Mouse (Mus musculus): ENCODE results near the gene Areg.

DNA sequence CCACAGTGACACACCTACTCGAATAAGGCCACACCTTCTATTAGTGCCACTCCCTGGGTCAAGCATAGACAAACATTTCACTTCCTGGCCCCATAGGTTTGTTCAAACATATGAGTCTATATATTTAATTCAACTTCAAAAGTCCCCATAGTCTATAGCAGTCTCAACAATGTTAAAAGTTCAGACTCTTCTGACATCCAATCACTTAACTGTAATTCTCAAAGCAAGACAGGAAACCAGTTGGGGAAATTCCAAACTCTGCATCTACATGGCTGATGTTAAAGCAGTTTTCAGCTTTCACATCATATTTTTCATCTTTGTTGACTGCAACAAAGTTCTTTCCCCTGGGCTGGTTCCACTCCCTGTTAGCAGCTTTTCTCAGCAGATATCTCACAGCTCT, 12.8 kb upstream of the Areg start:
- TF ChIP-seq CTCF (IDR thresholded peaks at IDR 0.05; ENCODE audit: low read depth) (no peak), EP300 (IDR thresholded peaks at IDR 0.05; ENCODE audit: low read depth) (no peak)

Data from liver, postnatal 0 days (tissue).